Mouse (Mus musculus) hindbrain, embryonic 12.5 days (tissue): ENCODE measurements around the gene Dicer1. TPM values are rescaled to one million over a fixed set of nuclear protein-coding genes. Genes with fewer than 3 reads are reported as not detected.

Experiments
- ATAC-seq: fragments of 200-750 bp; cut with Nextera tagmentation; 2 replicates; pipeline ENCODE4 v1.8.0; 2017; ENCODE audit warnings: moderate TSS enrichment; ENCODE audit not compliant: low FRiP score
- H3K27ac ChIP-seq: fragments of 300-500 bp; sonication (generic); 2 replicates; pipeline ENCODE4 v1.5.1; 2016; ENCODE audit warnings: mild to moderate bottlenecking
- H3K27me3 ChIP-seq: fragments of 300-500 bp; sonication (generic); 2 replicates; pipeline ENCODE4 v1.6.1; 2016; ENCODE audit warnings: mild to moderate bottlenecking
- H3K36me3 ChIP-seq: fragments of 300-500 bp; sonication (generic); 2 replicates; pipeline ENCODE4 v1.6.1; 2016; ENCODE audit warnings: mild to moderate bottlenecking
- H3K4me1 ChIP-seq: fragments of 300-500 bp; sonication (generic); 2 replicates; pipeline ENCODE4 v1.6.1; 2016
- H3K4me2 ChIP-seq: fragments of 300-500 bp; sonication (generic); replicated peaks from 2 replicates; pipeline ENCODE4 v1.6.1; 2016; ENCODE audit warnings: mild to moderate bottlenecking
- H3K4me3 ChIP-seq: fragments of 300-500 bp; sonication (generic); 2 replicates; pipeline ENCODE4 v1.5.1; 2016; ENCODE audit warnings: mild to moderate bottlenecking
- H3K9ac ChIP-seq: fragments of 300-500 bp; sonication (generic); 2 replicates; pipeline ENCODE4 v1.6.1; 2016; ENCODE audit warnings: mild to moderate bottlenecking, moderate library complexity
- H3K9me3 ChIP-seq: fragments of 300-500 bp; sonication (generic); replicated peaks from 2 replicates; pipeline ENCODE4 v1.6.1; 2016; ENCODE audit warnings: mild to moderate bottlenecking
- WGBS: fragments of 180-500 bp; shearing (Covaris S2); methylation state at CpG from one replicate; pipeline ENCODE4 v1.1.7; 2016; 5-methylcytosine and 5-hydroxymethylcytosine counted together
- polyA plus RNA-seq: library from polyadenylated mRNA; unstranded; fragments of >200 nt; fragmentation: Nextera tagmentation; extraction: Ambion mirVana; gene quantifications from 2 replicates; pipeline ENCODE4 v1.2.1, GENCODE M21; 2016

The Dicer1 gene
- polyA plus RNA-seq, 1 experiment from 2014 or later = 61.3 TPM

- Histone ChIP-seq H3K27ac (no peak overlapping the region), H3K9me3 (no peaks in the 10 kb centered on the region), H3K4me1 (no peaks in the 10 kb centered on the region), H3K27me3 (no peaks in the 10 kb centered on the region), H3K36me3 (no peaks in the 10 kb centered on the region), H3K9ac (no peak overlapping the region), H3K4me3 (no peak overlapping the region), H3K4me2 (no peak overlapping the region)
- ATAC-seq = no peak
- 76% methylated on average over 7 of the region's 7 CpGs for WGBS
These were observed 83.9 kb downstream of the Dicer1 start for GRCm38 (mm10) chr12:104667846-104668245.

GRCm38 (mm10) chr12:104665951-104666350, 85.8 kb downstream of the Dicer1 start:
- H3K27me3 ChIP-seq = no peaks in the 10 kb centered on the region; the same call in 1 of the 2 replicates
- no peak overlapping the region for H3K27ac ChIP-seq
- no peak overlapping the region for H3K9ac ChIP-seq
- no peaks in the 10 kb centered on the region for H3K36me3 ChIP-seq
- WGBS = 74% methylated on average over 6 of the region's 6 CpGs
- no peak overlapping the region for H3K4me2 ChIP-seq
- ATAC-seq = no peak
- no peaks in the 10 kb centered on the region for H3K4me1 ChIP-seq
- H3K9me3 ChIP-seq = no peaks in the 10 kb centered on the region
- no peak overlapping the region for H3K4me3 ChIP-seq

DNA sequence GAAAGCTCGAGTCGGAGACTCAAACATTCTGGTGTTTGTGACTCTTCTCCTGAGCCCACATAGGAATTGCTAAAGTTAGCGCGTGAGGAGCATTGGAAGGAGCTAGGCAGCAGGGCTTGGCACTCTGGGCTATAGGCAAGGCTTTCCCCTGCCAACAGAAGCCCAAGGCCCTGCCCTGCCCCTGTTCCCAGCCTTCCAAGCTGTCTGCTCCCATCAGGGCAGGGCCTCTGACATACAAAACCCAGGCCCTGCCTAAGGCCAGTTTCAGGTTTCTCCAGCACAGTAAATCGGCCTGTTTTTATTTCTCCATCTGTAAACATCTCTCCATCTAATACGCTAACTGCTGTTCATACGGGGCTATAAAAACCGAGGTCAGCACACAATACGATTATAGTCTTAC, 86.2 kb downstream of the Dicer1 start:
- no peaks in the 10 kb centered on the region for H3K9me3 ChIP-seq
- no peaks in the 10 kb centered on the region for H3K36me3 ChIP-seq
- H3K27ac ChIP-seq = no peak overlapping the region
- H3K27me3 ChIP-seq = no peaks in the 10 kb centered on the region; the same call in 1 of the 2 replicates
- H3K4me2 ChIP-seq = no peak overlapping the region
- H3K4me1 ChIP-seq = no peaks in the 10 kb centered on the region
- no peak overlapping the region for H3K4me3 ChIP-seq
- no peak for ATAC-seq
- 88% methylated on average over 9 of the region's 9 CpGs for WGBS
- no peak overlapping the region for H3K9ac ChIP-seq

GRCm38 (mm10) chr12:104656146-104656545, 95.6 kb downstream of the Dicer1 start:
- Histone ChIP-seq H3K27me3 (no peaks in the 10 kb centered on the region), H3K9ac (no peak overlapping the region), H3K4me2 (no peak overlapping the region), H3K4me3 (no peak overlapping the region), H3K9me3 (no peaks in the 10 kb centered on the region), H3K27ac (no peak overlapping the region), H3K4me1 (peaks cover 2% of the 10 kb centered on the region; the same call in 1 of the 2 replicates), H3K36me3 (no peaks in the 10 kb centered on the region)
- no peak for ATAC-seq
- WGBS = 94% methylated on average over 2 of the region's 2 CpGs

GRCm38 (mm10) chr12:104655006-104655405, 96.7 kb downstream of the Dicer1 start:
- no peak overlapping the region for H3K27ac ChIP-seq
- no peak overlapping the region for H3K4me2 ChIP-seq
- no peaks in the 10 kb centered on the region for H3K36me3 ChIP-seq
- H3K9ac ChIP-seq = no peak overlapping the region
- WGBS = 83% methylated on average over 1 of the region's 1 CpGs
- no peak overlapping the region for H3K4me3 ChIP-seq
- peaks cover 10% of the 10 kb centered on the region for H3K4me1 ChIP-seq
- H3K9me3 ChIP-seq = no peaks in the 10 kb centered on the region
- no peaks in the 10 kb centered on the region for H3K27me3 ChIP-seq
- no peak for ATAC-seq

DNA sequence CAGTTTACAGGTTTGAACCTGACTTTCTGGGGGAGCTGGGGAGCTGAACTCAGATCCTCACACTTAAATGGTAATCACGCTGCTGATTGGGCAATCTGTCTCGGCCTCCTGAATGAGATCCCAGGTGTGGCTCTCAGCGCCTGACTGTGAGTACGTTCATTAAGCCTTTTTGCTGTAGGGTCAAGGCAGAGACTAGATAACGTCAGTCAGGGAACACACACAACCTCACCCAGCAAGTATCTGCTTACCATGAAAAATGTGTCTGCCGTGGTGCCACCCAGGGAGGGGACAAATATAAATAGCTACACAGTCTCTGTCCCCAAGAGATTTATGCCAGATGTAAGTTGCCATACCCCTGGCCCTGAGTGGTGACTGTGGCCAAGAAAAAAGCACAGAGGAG, 99.7 kb downstream of the Dicer1 start:
- Histone ChIP-seq H3K9ac (no peak overlapping the region), H3K36me3 (no peaks in the 10 kb centered on the region), H3K27me3 (no peaks in the 10 kb centered on the region), H3K9me3 (no peaks in the 10 kb centered on the region), H3K4me2 (no peak overlapping the region), H3K4me3 (no peak overlapping the region), H3K27ac (no peak overlapping the region), H3K4me1 (peaks cover 10% of the 10 kb centered on the region)
- no peak for ATAC-seq
- 55% methylated on average over 6 of the region's 6 CpGs for WGBS

- Histone ChIP-seq H3K27me3 (no peaks in the 10 kb centered on the region), H3K4me1 (peaks cover 10% of the 10 kb centered on the region), H3K9me3 (no peaks in the 10 kb centered on the region), H3K36me3 (no peaks in the 10 kb centered on the region), H3K27ac (no peak overlapping the region), H3K4me2 (no peak overlapping the region), H3K9ac (no peak overlapping the region), H3K4me3 (no peak overlapping the region)
- ATAC-seq = no peak
- WGBS = 33% methylated on average over 6 of the region's 6 CpGs
These were observed 100.5 kb downstream of the Dicer1 start for GRCm38 (mm10) chr12:104651269-104651668.

DNA sequence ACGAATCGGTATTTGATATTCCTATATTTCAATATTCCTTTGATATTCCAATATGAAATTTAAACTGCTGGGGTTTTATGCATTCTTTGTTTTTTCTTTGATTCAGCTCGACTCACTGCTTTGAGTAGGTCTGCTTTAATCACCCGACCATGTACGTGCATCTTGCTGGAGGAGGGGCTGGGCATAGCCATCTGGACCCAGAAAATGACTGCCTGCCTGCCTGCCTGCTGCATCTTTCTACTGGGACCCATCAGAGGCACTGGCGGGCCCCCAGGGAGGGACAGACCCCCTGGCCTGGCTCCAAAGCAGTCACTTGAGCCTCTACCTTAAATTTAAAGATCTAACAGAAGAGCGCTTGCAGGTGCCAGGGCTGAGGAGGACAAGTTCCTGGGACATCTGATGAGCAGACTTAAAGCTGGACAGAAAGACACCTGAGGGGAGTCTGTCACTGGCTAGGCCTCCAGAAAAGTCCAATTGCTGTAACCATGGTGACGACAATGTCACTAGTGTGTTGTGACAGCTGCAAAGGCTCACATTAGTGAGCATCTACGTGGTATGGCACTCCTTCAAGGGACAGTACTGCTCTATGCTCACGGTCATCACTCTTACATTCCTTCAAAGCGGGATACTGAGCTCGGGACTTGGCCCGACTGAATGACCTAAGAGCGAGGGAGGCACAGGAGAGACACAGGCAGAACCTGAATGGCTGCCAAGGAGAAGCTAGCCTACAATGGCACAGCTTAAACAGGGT, 101.1 kb downstream of the Dicer1 start:
- H3K4me3 ChIP-seq = no peak overlapping the region
- H3K4me2 ChIP-seq = no peak overlapping the region
- no peaks in the 10 kb centered on the region for H3K36me3 ChIP-seq
- H3K27ac ChIP-seq = no peak overlapping the region
- no peaks in the 10 kb centered on the region for H3K27me3 ChIP-seq
- no peaks in the 10 kb centered on the region for H3K9me3 ChIP-seq
- H3K4me1 ChIP-seq = peaks cover 10% of the 10 kb centered on the region
- 54% methylated on average over 14 of the region's 14 CpGs for WGBS
- H3K9ac ChIP-seq = no peak overlapping the region
- ATAC-seq = no peak

DNA sequence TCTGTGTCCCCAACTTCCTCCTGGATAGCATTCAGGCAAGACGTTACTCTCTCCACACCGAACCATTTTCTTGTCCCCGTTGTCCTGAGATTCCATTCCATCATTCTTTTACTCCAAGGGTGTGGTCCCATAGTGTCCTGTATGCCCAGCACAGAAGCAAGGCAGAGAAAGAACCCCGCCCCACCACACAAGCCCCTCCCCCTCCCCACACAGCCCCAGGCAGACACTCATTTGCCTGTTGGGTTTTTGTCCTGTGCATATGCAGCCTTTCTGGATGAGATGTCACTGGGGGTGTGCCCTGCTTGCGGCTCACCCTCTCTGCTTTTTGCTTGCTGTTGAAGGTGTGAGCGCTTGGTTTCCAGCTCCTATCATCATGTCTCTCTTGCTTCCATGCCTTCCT, 103.4 kb downstream of the Dicer1 start:
- Histone ChIP-seq H3K4me3 (no peak overlapping the region), H3K27ac (no peak overlapping the region), H3K27me3 (0 out of 2 replicates have a peak, but pooled peaks cover 3% of the 10 kb centered on the region), H3K36me3 (no peaks in the 10 kb centered on the region), H3K4me1 (peaks cover 10% of the 10 kb centered on the region), H3K9ac (no peak overlapping the region), H3K9me3 (no peaks in the 10 kb centered on the region), H3K4me2 (no peak overlapping the region)
- ATAC-seq = no peak
- WGBS = 90% methylated on average over 6 of the region's 6 CpGs

- Histone ChIP-seq H3K4me1 (peaks cover 11% of the 10 kb centered on the region), H3K4me2 (no peak overlapping the region), H3K36me3 (no peaks in the 10 kb centered on the region), H3K9ac (no peak overlapping the region), H3K27ac (no peak overlapping the region), H3K9me3 (no peaks in the 10 kb centered on the region), H3K27me3 (peaks cover 7% of the 10 kb centered on the region; the same call in 1 of the 2 replicates), H3K4me3 (no peak overlapping the region)
- 82% methylated on average over 7 of the region's 7 CpGs for WGBS
- no peak for ATAC-seq
These were observed 109.4 kb downstream of the Dicer1 start for GRCm38 (mm10) chr12:104642337-104642736.

GRCm38 (mm10) chr12:104640934-104641333, 110.8 kb downstream of the Dicer1 start:
- H3K4me1 ChIP-seq = peaks cover 16% of the 10 kb centered on the region
- H3K9ac ChIP-seq = no peak overlapping the region
- no peaks in the 10 kb centered on the region for H3K9me3 ChIP-seq
- no peak overlapping the region for H3K27ac ChIP-seq
- H3K27me3 ChIP-seq = peaks cover 14% of the 10 kb centered on the region
- no peak overlapping the region for H3K4me2 ChIP-seq
- no peak for ATAC-seq
- no peaks in the 10 kb centered on the region for H3K36me3 ChIP-seq
- H3K4me3 ChIP-seq = no peak overlapping the region
- WGBS = 95% methylated on average over 1 of the region's 1 CpGs

DNA sequence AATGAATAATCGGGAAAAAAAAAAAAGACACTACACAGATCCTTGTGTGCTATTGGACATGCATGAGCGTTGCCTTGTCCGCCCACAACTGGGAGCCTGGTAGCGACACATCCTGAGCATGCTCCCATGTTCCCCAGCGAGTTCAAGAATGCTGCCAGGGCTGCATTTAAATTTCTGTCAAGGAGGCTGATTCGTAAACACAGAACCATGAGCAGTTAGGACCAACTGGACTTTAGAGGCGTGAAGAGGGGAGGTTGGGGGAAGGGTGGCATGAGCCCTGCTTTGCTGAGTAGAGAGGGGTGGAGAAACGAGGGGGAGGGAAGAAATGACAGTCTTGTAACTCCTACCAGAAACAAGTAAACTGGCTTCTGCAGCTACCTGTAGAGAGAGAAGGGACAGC, 113.6 kb downstream of the Dicer1 start:
- no peak for ATAC-seq
- Histone ChIP-seq H3K27ac (no peak overlapping the region), H3K4me2 (0 out of 2 replicates have a peak overlapping the region, but pooled peaks have one; percentile 13), H3K9ac (no peak overlapping the region), H3K4me3 (no peak overlapping the region), H3K9me3 (no peaks in the 10 kb centered on the region), H3K4me1 (peaks cover 16% of the 10 kb centered on the region), H3K36me3 (no peaks in the 10 kb centered on the region), H3K27me3 (peaks cover 15% of the 10 kb centered on the region)
- 45% methylated on average over 8 of the region's 8 CpGs for WGBS
